Mouse (Mus musculus) stomach, postnatal 0 days (tissue): ENCODE measurements around the gene Gm21954.

Experiments used
- CTCF ChIP-seq: IDR thresholded peaks from 2 replicates; pipeline ENCODE4 v1.5.1; 2016; ENCODE audit warnings: antibody characterized with exemption, low read depth, mild to moderate bottlenecking, moderate library complexity
- EP300 ChIP-seq: optimal IDR thresholded peaks from 2 replicates; pipeline ENCODE3; 2016; ENCODE audit warnings: antibody characterized with exemption

DNA sequence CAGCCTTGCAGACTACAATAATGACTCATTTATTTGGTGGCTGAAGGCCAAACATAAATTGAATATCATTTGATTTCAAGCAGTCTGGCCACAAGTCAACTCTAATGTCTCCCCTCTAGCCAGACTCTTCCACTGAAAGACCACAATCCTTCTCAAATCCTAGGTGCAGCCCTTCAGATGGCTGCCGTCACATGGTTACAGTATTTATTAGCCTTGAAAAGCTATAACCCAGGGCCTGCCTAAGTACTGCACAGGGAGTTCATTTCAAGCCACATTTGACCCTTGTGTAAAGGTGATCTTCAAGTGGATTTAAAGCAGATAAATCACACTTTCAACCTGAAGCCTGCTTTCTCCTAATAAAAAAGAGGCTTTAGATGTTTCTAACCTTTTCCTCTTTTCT lies 37.7 kb downstream of the Gm21954 start:
- TF ChIP-seq CTCF, result no peak
- TF ChIP-seq EP300, result no peak
